Mouse (Mus musculus) E14TG2a.4 (cell line): Measurements from ENCODE around the gene Sf3b3.
"Not testable (repeated sequence)": the region's sequence is repeated elsewhere in the genome, so short reads cannot be mapped to it uniquely, and the experiment has no call there.

Experiments
- H3K27me3 ChIP-seq: 2 replicates; pipeline ENCODE4 v1.6.1; 2014; ENCODE audit warnings: low read length, control low read depth; ENCODE audit not compliant: insufficient read depth
- H3K36me3 ChIP-seq: 2 replicates; pipeline ENCODE4 v1.6.1; 2014; ENCODE audit warnings: low read length, control low read depth; ENCODE audit not compliant: insufficient read depth
- H3K4me1 ChIP-seq: replicated peaks from 2 replicates; pipeline ENCODE4 v1.6.1; 2014; ENCODE audit warnings: low read depth, low read length, control low read depth
- H3K4me3 ChIP-seq: replicated peaks from 2 replicates; pipeline ENCODE4 v1.5.1; 2014; ENCODE audit warnings: mild to moderate bottlenecking, low read length
- H3K9me3 ChIP-seq: 2 replicates; pipeline ENCODE4 v1.6.1; 2014; ENCODE audit warnings: low read length, control low read depth
- CTCF ChIP-seq: conservative IDR thresholded peaks from 2 replicates; pipeline ENCODE4 v1.5.1; 2014; ENCODE audit warnings: low read length
- NANOG ChIP-seq: IDR thresholded peaks from 2 replicates; pipeline ENCODE4 v1.6.1; 2014; ENCODE audit warnings: borderline replicate concordance, low read length, mixed read lengths
- POU5F1 ChIP-seq: IDR thresholded peaks from 2 replicates; pipeline ENCODE4 v1.6.1; 2014; ENCODE audit warnings: low read length, borderline replicate concordance

The Sf3b3 gene

GRCm38 (mm10) chr8:110859651-110860501 lies 13.3 kb upstream of the Sf3b3 start:
- Histone ChIP-seq H3K27me3 (no peaks in the 10 kb centered on the region), H3K36me3 (peaks cover 99% of the 10 kb centered on the region), H3K4me3 (no peak overlapping the region), H3K4me1 (peaks cover 7% of the 10 kb centered on the region), H3K9me3 (no peaks in the 10 kb centered on the region)
- TF ChIP-seq NANOG = no peak

- TF ChIP-seq CTCF (peak; percentile 16; the same call in 1 of the 2 replicates), NANOG (no peak)
- Histone ChIP-seq H3K4me1 (peaks cover 4% of the 10 kb centered on the region), H3K4me3 (no peak overlapping the region), H3K36me3 (peaks cover 99% of the 10 kb centered on the region), H3K27me3 (no peaks in the 10 kb centered on the region), H3K9me3 (no peaks in the 10 kb centered on the region)
Measured at GRCm38 (mm10) chr8:110856760-110857461, 10.3 kb upstream of the Sf3b3 start.

DNA sequence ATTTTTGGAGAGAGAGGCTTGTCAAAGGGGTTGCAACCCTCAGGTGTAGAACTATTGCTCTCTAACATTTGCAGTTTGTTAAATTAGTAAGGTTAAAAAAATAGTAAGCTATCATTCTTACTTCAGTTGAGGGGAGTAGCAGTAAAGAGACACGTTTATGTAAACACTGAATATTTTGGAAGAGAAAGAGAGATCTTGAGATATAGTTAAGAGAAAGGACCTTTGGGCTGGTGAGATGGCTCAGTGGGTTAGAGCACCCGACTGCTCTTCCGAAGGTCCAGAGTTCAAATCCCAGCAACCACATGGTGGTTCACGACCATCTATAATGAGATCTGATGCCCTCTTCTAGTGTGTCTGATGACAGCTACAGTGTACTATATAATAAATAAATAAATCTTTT lies 9.5 kb upstream of the Sf3b3 start:
- not testable (repeated sequence) for H3K4me1 ChIP-seq, H3K4me3 ChIP-seq, H3K9me3 ChIP-seq, H3K27me3 ChIP-seq
- H3K36me3 ChIP-seq = peaks cover 100% of the 10 kb centered on the region

- H3K4me3 ChIP-seq = no peak overlapping the region
- H3K36me3 ChIP-seq = peaks cover 75% of the 10 kb centered on the region
- H3K27me3 ChIP-seq = no peaks in the 10 kb centered on the region
- H3K9me3 ChIP-seq = no peaks in the 10 kb centered on the region
- TF ChIP-seq POU5F1 (no peak), NANOG (no peak), CTCF (no peak)
- H3K4me1 ChIP-seq = peaks cover 14% of the 10 kb centered on the region
Measured at GRCm38 (mm10) chr8:110851186-110851585, 4.6 kb upstream of the Sf3b3 start.

- Histone ChIP-seq H3K36me3 (peaks cover 72% of the 10 kb centered on the region), H3K4me3 (peak overlapping the region; percentile 99), H3K4me1 (peaks cover 39% of the 10 kb centered on the region), H3K27me3 (no peaks in the 10 kb centered on the region), H3K9me3 (no peaks in the 10 kb centered on the region)
- TF ChIP-seq CTCF (no peak), NANOG (no peak), POU5F1 (no peak)
Measured at GRCm38 (mm10) chr8:110847645-110848495, 1.3 kb upstream of the Sf3b3 start.

DNA sequence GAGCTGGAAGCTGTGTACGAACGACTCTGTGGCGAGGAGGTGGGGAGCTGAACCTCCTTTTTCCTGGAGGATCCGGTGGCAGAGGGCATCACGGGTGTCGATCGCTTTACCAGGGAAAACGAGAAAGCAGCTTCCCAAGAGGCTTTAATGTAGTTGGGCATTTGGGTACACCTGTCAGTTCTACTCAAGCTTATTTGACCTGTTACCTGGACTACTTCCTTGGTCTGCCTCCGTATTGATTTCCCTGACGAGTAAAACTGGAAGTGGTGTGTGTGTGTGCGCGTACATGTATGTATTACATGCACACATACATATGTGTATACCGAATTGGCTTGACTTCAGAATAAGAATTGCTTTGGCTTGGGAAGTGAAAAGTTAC lies 573 bp upstream of the Sf3b3 start:
- H3K4me1 ChIP-seq = peaks cover 44% of the 10 kb centered on the region

GRCm38 (mm10) chr8:110845821-110846404 lies 674 bp downstream of the Sf3b3 start:
- peaks cover 53% of the 10 kb centered on the region for H3K4me1 ChIP-seq
- no peaks in the 10 kb centered on the region for H3K27me3 ChIP-seq
- no peaks in the 10 kb centered on the region for H3K9me3 ChIP-seq
- peak overlapping the region; percentile 99 for H3K4me3 ChIP-seq
- no peak for TF ChIP-seq CTCF
- no peak for TF ChIP-seq POU5F1
- TF ChIP-seq NANOG = no peak
- peaks cover 71% of the 10 kb centered on the region for H3K36me3 ChIP-seq

More for the DNA sequence above, 573 bp upstream of the Sf3b3 start:
- Histone ChIP-seq H3K36me3 (peaks cover 72% of the 10 kb centered on the region), H3K9me3 (no peaks in the 10 kb centered on the region), H3K4me3 (peak overlapping the region; percentile 99), H3K27me3 (no peaks in the 10 kb centered on the region)
- no peak for TF ChIP-seq POU5F1
- no peak for TF ChIP-seq NANOG
- TF ChIP-seq CTCF = no peak

DNA sequence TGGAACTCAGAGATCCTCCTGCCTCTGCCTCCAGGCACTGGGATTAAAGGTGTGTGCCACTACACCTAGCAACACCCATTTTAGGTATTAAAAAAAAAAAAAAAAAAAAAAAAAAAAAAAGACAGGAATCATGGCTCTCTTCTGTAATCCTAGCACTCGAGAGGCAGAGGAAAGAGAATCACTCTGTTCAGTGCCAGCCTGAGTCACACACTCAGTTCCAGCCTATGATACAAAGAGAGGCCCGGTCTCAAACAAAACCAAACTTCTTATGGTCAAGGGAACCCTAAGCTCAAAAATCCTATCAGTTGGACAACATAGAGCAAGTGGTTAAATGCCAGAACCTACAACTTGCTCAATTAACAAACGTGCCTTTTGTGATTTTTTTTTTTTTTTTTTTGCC lies 1.6 kb downstream of the Sf3b3 start:
- peak overlapping the region; percentile 99 for H3K4me3 ChIP-seq
- no peaks in the 10 kb centered on the region for H3K9me3 ChIP-seq
- TF ChIP-seq POU5F1 = no peak
- TF ChIP-seq CTCF = no peak
- no peak for TF ChIP-seq NANOG
- peaks cover 54% of the 10 kb centered on the region for H3K4me1 ChIP-seq
- no peaks in the 10 kb centered on the region for H3K27me3 ChIP-seq
- H3K36me3 ChIP-seq = peaks cover 71% of the 10 kb centered on the region
